Mouse (Mus musculus) embryo, embryonic 9.5 days (tissue): Measurements from ENCODE around the gene Med6.

Experiments used
- DNase-seq: peaks from one replicate; pipeline ENCODE4 v3.0.0-alpha.2; 2017; ENCODE audit errors: extremely low spot score

Med6 gene

GRCm38 (mm10) chr12:81594902-81595671 is at the start of gene Med6:
Med6 (minus strand) TSS chr12:81595008.
- peak; percentile 98 for DNase-seq

GRCm38 (mm10) chr12:81642361-81643082 is 47.7 kb upstream of the Med6 start:
- no peak for DNase-seq

- DNase-seq, result no peak
These were observed 45.8 kb upstream of the Med6 start for GRCm38 (mm10) chr12:81640656-81641055.

- no peak for DNase-seq
These were observed 38.4 kb upstream of the Med6 start for GRCm38 (mm10) chr12:81633246-81633645.

GRCm38 (mm10) chr12:81631661-81632401 is 37.0 kb upstream of the Med6 start:
- DNase-seq, result peak; percentile 49

- peak; percentile 80 for DNase-seq
These were observed 36.3 kb upstream of the Med6 start, which contains the start of gene Ttc9 for GRCm38 (mm10) chr12:81630915-81631660. Ttc9 (plus strand) TSS chr12:81631249.

GRCm38 (mm10) chr12:81630520-81630914 is 35.7 kb upstream of the Med6 start:
- DNase-seq, result no peak

GRCm38 (mm10) chr12:81628091-81628490 is 33.3 kb upstream of the Med6 start:
- DNase-seq, result no peak

GRCm38 (mm10) chr12:81627426-81627825 is 32.6 kb upstream of the Med6 start:
- DNase-seq, result no peak

GRCm38 (mm10) chr12:81626226-81626861 is 31.5 kb upstream of the Med6 start:
- DNase-seq, result no peak

GRCm38 (mm10) chr12:81623377-81623776 is 28.6 kb upstream of the Med6 start:
- no peak for DNase-seq

- peak; percentile 74 for DNase-seq
These were observed 24.5 kb upstream of the Med6 start for GRCm38 (mm10) chr12:81619302-81619701.

GRCm38 (mm10) chr12:81616980-81617379 is 22.2 kb upstream of the Med6 start:
- DNase-seq, result no peak

GRCm38 (mm10) chr12:81615807-81616206 is 21.0 kb upstream of the Med6 start:
- DNase-seq, result no peak

- DNase-seq, result no peak
These were observed 14.6 kb upstream of the Med6 start for GRCm38 (mm10) chr12:81609445-81609844.

GRCm38 (mm10) chr12:81604995-81605784 is 10.4 kb upstream of the Med6 start:
- no peak for DNase-seq

GRCm38 (mm10) chr12:81596547-81597262 is 1.9 kb upstream of the Med6 start:
- DNase-seq, result no peak

- no peak for DNase-seq
These were observed 26.4 kb downstream of the Med6 start, which contains the start of gene Adam21 for GRCm38 (mm10) chr12:81568374-81568773. Adam21 (minus strand) TSS chr12:81568474.

- no peak for DNase-seq
These were observed 26.9 kb downstream of the Med6 start for GRCm38 (mm10) chr12:81567931-81568330.

GRCm38 (mm10) chr12:81564173-81564572 is 30.6 kb downstream of the Med6 start:
- no peak for DNase-seq
